Mouse (Mus musculus) E14TG2a.4 (cell line): ENCODE results near the gene Flcn.

Experiments used
- H3K27me3 ChIP-seq: 2 replicates; pipeline ENCODE4 v1.6.1; 2014; ENCODE audit warnings: low read length, control low read depth; ENCODE audit not compliant: insufficient read depth
- H3K36me3 ChIP-seq: 2 replicates; pipeline ENCODE4 v1.6.1; 2014; ENCODE audit warnings: low read length, control low read depth; ENCODE audit not compliant: insufficient read depth
- H3K4me1 ChIP-seq: replicated peaks from 2 replicates; pipeline ENCODE4 v1.6.1; 2014; ENCODE audit warnings: low read depth, low read length, control low read depth
- H3K4me3 ChIP-seq: replicated peaks from 2 replicates; pipeline ENCODE4 v1.5.1; 2014; ENCODE audit warnings: mild to moderate bottlenecking, low read length
- H3K9me3 ChIP-seq: 2 replicates; pipeline ENCODE4 v1.6.1; 2014; ENCODE audit warnings: low read length, control low read depth
- CTCF ChIP-seq: conservative IDR thresholded peaks from 2 replicates; pipeline ENCODE4 v1.5.1; 2014; ENCODE audit warnings: low read length
- NANOG ChIP-seq: IDR thresholded peaks from 2 replicates; pipeline ENCODE4 v1.6.1; 2014; ENCODE audit warnings: borderline replicate concordance, low read length, mixed read lengths
- POU5F1 ChIP-seq: IDR thresholded peaks from 2 replicates; pipeline ENCODE4 v1.6.1; 2014; ENCODE audit warnings: low read length, borderline replicate concordance

Flcn gene

DNA sequence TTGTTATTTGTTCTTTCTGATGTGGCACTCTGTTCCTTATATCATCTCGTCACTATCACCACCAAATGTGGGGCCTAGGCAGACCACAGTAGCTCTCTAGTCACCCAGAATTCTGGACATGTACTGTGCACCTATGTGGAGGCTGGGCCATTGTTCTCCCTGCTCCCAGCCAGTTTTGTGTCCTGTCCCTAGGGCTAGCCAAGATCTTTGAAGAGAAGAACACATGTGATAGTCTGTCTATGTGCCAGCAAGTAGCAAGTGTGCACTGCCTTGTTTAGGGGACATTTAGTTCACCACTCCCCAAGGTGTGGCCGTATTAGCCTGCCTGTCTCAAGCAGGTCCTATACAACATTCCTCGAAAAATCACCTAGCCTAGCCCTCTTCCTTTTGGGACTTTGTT is 60.8 kb downstream of the Flcn start:
- peaks cover 72% of the 10 kb centered on the region for H3K36me3 ChIP-seq
- no peaks in the 10 kb centered on the region for H3K27me3 ChIP-seq
- TF ChIP-seq NANOG, result no peak
- no peak for TF ChIP-seq POU5F1
- no peak for TF ChIP-seq CTCF
- no peak overlapping the region for H3K4me3 ChIP-seq
- H3K9me3 ChIP-seq, result no peaks in the 10 kb centered on the region
- H3K4me1 ChIP-seq, result no peaks in the 10 kb centered on the region

DNA sequence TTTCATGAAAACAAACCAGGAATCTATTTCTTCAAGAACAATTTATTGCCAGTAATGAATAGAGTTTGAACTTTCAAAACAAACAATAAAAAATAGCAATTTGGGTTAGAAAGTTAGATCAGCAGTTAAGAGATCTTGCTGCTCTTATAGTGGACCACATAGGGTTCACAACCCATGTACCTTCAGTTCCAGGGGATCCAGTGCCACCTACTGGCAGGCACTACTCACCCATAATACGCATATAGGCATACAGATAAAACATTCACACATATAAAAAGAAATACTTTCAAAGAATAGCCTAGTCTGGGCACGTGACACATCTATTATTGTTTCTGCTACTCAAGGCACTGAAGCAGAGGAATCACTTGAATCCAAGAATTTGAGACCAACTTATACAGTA is 63.2 kb downstream of the Flcn start:
- no peaks in the 10 kb centered on the region for H3K9me3 ChIP-seq
- H3K36me3 ChIP-seq, result peaks cover 72% of the 10 kb centered on the region
- TF ChIP-seq CTCF (peak; percentile 55), NANOG (no peak)

DNA sequence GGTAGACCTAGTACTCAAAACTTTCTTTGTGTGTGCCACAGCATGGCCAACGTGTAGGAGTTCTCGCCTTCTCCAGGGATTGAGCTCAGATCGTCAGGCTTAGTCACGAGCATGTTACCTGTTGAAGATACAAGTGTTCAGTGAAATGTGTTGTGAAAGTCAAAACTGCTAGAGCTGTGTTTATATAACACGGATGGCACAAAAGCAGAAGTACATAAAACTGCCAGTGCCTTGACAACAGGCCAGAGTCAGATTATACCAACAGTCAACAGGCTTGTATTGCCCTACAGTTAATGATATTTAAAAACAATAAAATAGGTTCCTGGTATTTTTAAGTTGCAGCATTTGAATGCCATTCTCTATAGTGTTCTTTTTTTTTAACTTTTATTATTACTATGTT is 64.0 kb downstream of the Flcn start:
- H3K4me1 ChIP-seq, result 0 out of 2 replicates have a peak, but pooled peaks cover 4% of the 10 kb centered on the region
- H3K9me3 ChIP-seq, result no peaks in the 10 kb centered on the region
- H3K4me3 ChIP-seq, result no peak overlapping the region
- H3K36me3 ChIP-seq, result peaks cover 72% of the 10 kb centered on the region
- H3K27me3 ChIP-seq, result no peaks in the 10 kb centered on the region
- no peak for TF ChIP-seq CTCF
- no peak for TF ChIP-seq POU5F1
- no peak for TF ChIP-seq NANOG

More for the DNA sequence above, 63.2 kb downstream of the Flcn start:
- 0 out of 2 replicates have a peak, but pooled peaks cover 1% of the 10 kb centered on the region for H3K4me1 ChIP-seq
- H3K4me3 ChIP-seq, result no peak overlapping the region
- no peaks in the 10 kb centered on the region for H3K27me3 ChIP-seq

DNA sequence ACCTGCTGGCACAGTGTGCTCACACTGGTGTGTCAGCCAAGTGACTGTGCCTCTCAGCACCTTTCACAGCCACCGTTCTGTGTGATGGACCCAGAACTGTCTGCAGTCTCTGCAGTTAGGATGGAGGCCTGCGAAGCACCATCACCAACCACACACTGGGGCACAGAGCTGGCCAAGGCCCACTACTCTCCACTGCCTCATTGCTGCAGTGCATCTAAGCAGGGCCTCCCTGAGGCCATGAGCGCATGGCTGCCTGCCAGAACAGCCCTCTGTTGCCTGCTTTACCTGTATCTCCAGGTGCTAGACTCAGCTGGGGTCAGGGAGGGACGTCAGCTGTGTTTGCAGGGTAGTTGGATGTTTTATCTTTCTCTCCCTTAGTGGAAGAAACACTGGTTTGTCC is 65.4 kb downstream of the Flcn start:
- Histone ChIP-seq H3K4me3 (no peak overlapping the region), H3K4me1 (peaks cover 17% of the 10 kb centered on the region), H3K9me3 (no peaks in the 10 kb centered on the region), H3K36me3 (peaks cover 72% of the 10 kb centered on the region), H3K27me3 (no peaks in the 10 kb centered on the region)
- TF ChIP-seq POU5F1, result no peak
- TF ChIP-seq NANOG, result no peak
- TF ChIP-seq CTCF, result no peak

DNA sequence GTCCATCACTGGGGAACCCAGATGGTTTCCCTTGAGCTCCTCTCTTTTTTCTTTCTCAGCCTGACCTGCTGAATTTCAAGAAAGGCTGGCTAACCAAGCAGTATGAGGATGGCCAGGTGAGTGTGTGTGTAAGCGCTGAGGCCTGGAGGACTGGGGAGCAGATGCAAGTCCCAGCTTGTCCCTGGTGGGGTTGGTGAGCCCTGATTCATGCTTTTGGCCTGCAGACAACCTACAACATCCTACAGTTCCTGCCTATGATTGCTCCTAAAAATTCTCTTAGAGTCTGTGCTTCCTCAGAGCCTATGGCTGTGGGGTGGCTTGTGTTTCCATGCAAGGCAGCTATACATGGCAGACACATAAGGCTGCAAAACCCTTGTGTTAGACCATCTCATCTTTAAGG is 66.1 kb downstream of the Flcn start:
- TF ChIP-seq CTCF, result no peak
- no peak for TF ChIP-seq NANOG
- TF ChIP-seq POU5F1, result no peak

DNA sequence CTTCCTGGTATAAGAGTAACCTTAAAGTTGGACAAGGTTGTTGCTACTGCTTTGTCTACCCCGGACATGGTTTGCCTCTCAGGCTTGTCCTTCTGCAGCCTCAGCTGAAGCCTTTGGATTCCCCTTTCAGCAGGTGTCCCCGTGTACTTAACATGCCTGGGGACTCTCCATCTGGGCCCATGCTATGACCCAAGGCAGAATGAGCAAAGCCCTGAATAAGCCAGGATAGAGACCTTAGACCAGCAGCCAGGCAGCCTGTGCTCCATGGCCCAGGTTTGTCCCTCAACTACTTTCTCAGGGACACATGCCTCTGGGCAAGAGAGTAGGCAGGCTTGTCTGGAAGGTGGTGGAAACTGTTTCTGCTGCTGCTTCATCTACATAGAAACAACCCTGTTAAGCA is 66.5 kb downstream of the Flcn start:
- no peak overlapping the region for H3K4me3 ChIP-seq
- no peaks in the 10 kb centered on the region for H3K27me3 ChIP-seq
- H3K9me3 ChIP-seq, result no peaks in the 10 kb centered on the region
- peaks cover 72% of the 10 kb centered on the region for H3K36me3 ChIP-seq
- H3K4me1 ChIP-seq, result peaks cover 18% of the 10 kb centered on the region
- no peak for TF ChIP-seq POU5F1
- TF ChIP-seq NANOG, result no peak
- TF ChIP-seq CTCF, result no peak

More for the DNA sequence above, 66.1 kb downstream of the Flcn start:
- no peaks in the 10 kb centered on the region for H3K27me3 ChIP-seq
- H3K9me3 ChIP-seq, result no peaks in the 10 kb centered on the region
- H3K36me3 ChIP-seq, result peaks cover 72% of the 10 kb centered on the region
- peaks cover 18% of the 10 kb centered on the region for H3K4me1 ChIP-seq
- H3K4me3 ChIP-seq, result no peak overlapping the region

DNA sequence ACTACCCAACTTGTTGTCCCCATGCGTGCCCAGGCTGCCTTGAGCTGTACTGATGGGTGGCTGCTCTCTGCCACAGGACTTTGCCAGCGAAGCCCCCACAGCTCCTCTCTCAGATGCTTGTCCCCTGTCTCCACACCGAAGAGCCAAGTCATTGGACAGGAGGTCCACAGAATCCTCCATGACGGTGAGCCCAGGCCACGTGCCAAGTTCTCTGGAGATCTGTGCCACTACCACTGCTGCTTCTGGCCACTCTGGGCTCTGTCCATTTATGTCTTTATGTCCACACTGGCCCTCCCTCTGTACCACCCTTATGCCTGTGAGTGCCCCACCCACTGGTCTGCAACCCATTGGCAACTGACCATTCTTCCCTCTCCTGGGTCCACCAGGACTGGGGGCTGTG is 67.9 kb downstream of the Flcn start:
- TF ChIP-seq POU5F1, result no peak
- TF ChIP-seq CTCF, result no peak
- TF ChIP-seq NANOG, result no peak
- no peak overlapping the region for H3K4me3 ChIP-seq
- H3K9me3 ChIP-seq, result no peaks in the 10 kb centered on the region
- peaks cover 83% of the 10 kb centered on the region for H3K36me3 ChIP-seq
- H3K4me1 ChIP-seq, result peaks cover 18% of the 10 kb centered on the region
- no peaks in the 10 kb centered on the region for H3K27me3 ChIP-seq
